In the genomic region with DNA sequence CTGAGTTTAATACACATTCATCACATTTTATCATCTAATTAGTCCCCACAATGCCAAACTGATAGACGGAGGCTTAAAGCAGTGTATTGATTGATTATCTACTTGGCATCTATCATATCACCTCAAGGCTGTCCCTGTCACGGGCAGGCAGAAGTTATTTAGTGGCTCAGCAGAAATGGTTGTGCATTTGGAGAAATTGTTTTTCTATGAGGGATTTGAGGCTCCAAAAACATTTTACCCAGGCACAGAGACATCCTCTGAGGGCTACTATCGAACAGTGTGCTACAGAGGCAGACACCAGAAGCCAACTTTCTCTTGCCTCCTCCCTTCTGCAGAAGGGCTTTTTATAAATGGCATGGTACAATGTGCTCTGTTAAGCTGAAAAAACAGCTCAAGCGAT, we compare ENCODE assay signal across 19 mouse cellular contexts.
"Had no signal": no experiment of that assay in that cellular context is flagged by ENCODE, and none has a peak within 500 bp of the region (broad histone marks: within the 10 kb centered on the region; RNA-seq: fewer than 3 reads in every experiment).

No protein-coding gene starts in this region.

- H3K4me1 ChIP-seq: lung, embryonic 15.5 days; megakaryocyte, embryonic 14.5 days; midbrain, embryonic 15.5 days had no signal

- H3K36me3 ChIP-seq: lung, embryonic 15.5 days; midbrain, embryonic 13.5 days; midbrain, embryonic 15.5 days had no signal

- DNase-seq: liver, postnatal 0 days; lung, adult 2 months; lung, postnatal 14 days; lung, postnatal 36 days; retina, postnatal 1 day; right cerebral cortex, adult 18-20 months; right cerebral cortex, postnatal 25 days; right cerebral cortex, postnatal 4 days; spleen, adult 18-20 months; thymus, adult 18-20 months; thymus, postnatal 14 days; thymus, postnatal 36 days had no signal

- H3K4me3 ChIP-seq: lung, embryonic 15.5 days; megakaryocyte, embryonic 14.5 days; midbrain, embryonic 13.5 days; midbrain, embryonic 15.5 days had no signal

- H3K9ac ChIP-seq: liver, postnatal 0 days; lung, embryonic 15.5 days; midbrain, embryonic 13.5 days; midbrain, embryonic 15.5 days had no signal

- ATAC-seq: liver, postnatal 0 days; lung, postnatal 0 days; midbrain, embryonic 13.5 days; midbrain, embryonic 15.5 days had no signal

- H3K27ac ChIP-seq: lung, embryonic 15.5 days; macrophage; midbrain, embryonic 15.5 days had no signal

- H3K4me2 ChIP-seq: lung, embryonic 15.5 days; midbrain, embryonic 11.5 days; midbrain, embryonic 13.5 days; midbrain, embryonic 15.5 days had no signal

- H3K9me3 ChIP-seq: lung, embryonic 15.5 days; midbrain, embryonic 13.5 days; midbrain, embryonic 15.5 days had no signal

- H3K27me3 ChIP-seq: lung, embryonic 15.5 days; megakaryocyte, embryonic 14.5 days; midbrain, embryonic 13.5 days; midbrain, embryonic 15.5 days had no signal
